Mouse (Mus musculus) CH12.LX (cell line): ENCODE data around the gene Krt17. TPM values are rescaled to one million over a fixed set of nuclear protein-coding genes. Genes with fewer than 3 reads are reported as not detected.
A peak's percentile ranks its signal among the peaks of the same experiment; 100 is the strongest.
"Not testable (repeated sequence)": the region's sequence is repeated elsewhere in the genome, so short reads cannot be mapped to it uniquely, and the experiment has no call there.

Experiments used
- DNase-seq: peaks from one replicate; pipeline ENCODE4 v3.0.0-alpha.2; 2013; ENCODE audit errors: extremely low read depth
- H3K27ac ChIP-seq: 2 replicates; pipeline ENCODE4 v1.5.1; 2012; ENCODE audit warnings: low read depth, mild to moderate bottlenecking, control low read depth, moderate library complexity; ENCODE audit not compliant: insufficient read depth
- H3K27me3 ChIP-seq: replicated peaks from 2 replicates; pipeline ENCODE3; 2012; ENCODE audit warnings: inconsistent platforms
- H3K36me3 ChIP-seq, 2 experiments: replicated peaks in 1 of 2; 2 replicates each; pipeline versions ENCODE3 to v1.6.1; 2012; ENCODE audit warnings: inconsistent platforms in 1 of 2, low read length in 1 of 2, mild to moderate bottlenecking in 1 of 2, mixed read lengths in 1 of 2, moderate library complexity in 1 of 2; ENCODE audit not compliant: control insufficient read depth in 1 of 2, insufficient read depth in 1 of 2
- H3K4me1 ChIP-seq, 2 experiments: 2 replicates each; pipeline ENCODE4 v1.6.1; 2012; ENCODE audit warnings: inconsistent platforms in 1 of 2, moderate library complexity in 1 of 2; ENCODE audit not compliant: insufficient read depth in 2 of 2, control insufficient read depth in 1 of 2
- H3K4me2 ChIP-seq: 2 replicates; pipeline ENCODE4 v1.6.1; 2012; ENCODE audit warnings: low read depth, mild to moderate bottlenecking, control low read depth; ENCODE audit not compliant: poor library complexity, insufficient read depth, severe bottlenecking
- H3K4me3 ChIP-seq, 3 experiments: fragments of 150-350 bp in 1 of 3; sonication (generic) in 1 of 3; replicated peaks in 1 of 3; 2 replicates each; pipeline versions ENCODE3 to v1.5.1; 2011 to 2012; ENCODE audit warnings: low read depth in 2 of 3, low read length in 2 of 3, mild to moderate bottlenecking in 2 of 3, moderate library complexity in 2 of 3, control low read depth in 1 of 3, improper control_type of control experiment in 1 of 3, inconsistent platforms in 1 of 3, mixed read lengths in 1 of 3; ENCODE audit not compliant: poor library complexity in 1 of 3
- H3K79me2 ChIP-seq: replicated peaks from 2 replicates; pipeline ENCODE4 v1.6.1; 2012; ENCODE audit warnings: mild to moderate bottlenecking, moderate library complexity; ENCODE audit not compliant: control insufficient read depth, poor library complexity, insufficient read depth, severe bottlenecking; ENCODE audit errors: extremely low read depth
- H3K9ac ChIP-seq: 2 replicates; pipeline ENCODE4 v1.6.1; 2012; ENCODE audit warnings: low read depth, mild to moderate bottlenecking, control low read depth, moderate library complexity; ENCODE audit not compliant: insufficient read depth
- H3K9me3 ChIP-seq: replicated peaks from 2 replicates; pipeline ENCODE3; 2012; ENCODE audit warnings: low read length, inconsistent platforms, mixed read lengths
- BHLHE40 ChIP-seq: IDR thresholded peaks from 2 replicates; pipeline ENCODE4 v1.6.1; 2011; ENCODE audit warnings: mild to moderate bottlenecking, low read depth, low read length, improper control_type of control experiment
- CTCF ChIP-seq, 2 experiments: IDR thresholded peaks in 1 of 2; conservative IDR thresholded peaks in 1 of 2; 2 replicates each; pipeline ENCODE4 v1.5.1; 2011 to 2012; ENCODE audit warnings: low read depth in 2 of 2, low read length in 2 of 2, improper control_type of control experiment in 1 of 2, inconsistent platforms in 1 of 2, mild to moderate bottlenecking in 1 of 2, moderate library complexity in 1 of 2
- ETS1 ChIP-seq: conservative IDR thresholded peaks from 2 replicates; pipeline ENCODE4 v1.6.1; 2012; ENCODE audit warnings: low read depth, mild to moderate bottlenecking, inconsistent platforms, low read length, improper control_type of control experiment, moderate library complexity
- IRF4 ChIP-seq: IDR thresholded peaks from 2 replicates; pipeline ENCODE4 v1.6.1; 2014; ENCODE audit warnings: low read depth, mild to moderate bottlenecking, inconsistent platforms, low read length, improper control_type of control experiment
- JUN ChIP-seq: IDR thresholded peaks from 2 replicates; pipeline ENCODE4 v1.6.1; 2011; ENCODE audit warnings: low read depth, mild to moderate bottlenecking, low read length, improper control_type of control experiment, moderate library complexity; ENCODE audit not compliant: insufficient read depth
- MYC ChIP-seq: IDR thresholded peaks from 2 replicates; pipeline ENCODE4 v1.6.1; 2011; ENCODE audit warnings: low read depth, mild to moderate bottlenecking, improper control_type of control experiment, low read length
- POLR2A ChIP-seq: IDR thresholded peaks from 2 replicates; pipeline ENCODE4 v1.6.1; 2011; ENCODE audit warnings: low read depth, mild to moderate bottlenecking, improper control_type of control experiment, low read length
- RAD21 ChIP-seq: IDR thresholded peaks from 2 replicates; pipeline ENCODE4 v1.6.1; 2011; ENCODE audit warnings: low read depth, mild to moderate bottlenecking, low read length, improper control_type of control experiment, moderate library complexity
- SIN3A ChIP-seq: IDR thresholded peaks from 2 replicates; pipeline ENCODE4 v1.6.1; 2012; ENCODE audit warnings: low read length, improper control_type of control experiment, inconsistent platforms
- USF2 ChIP-seq: conservative IDR thresholded peaks from 2 replicates; pipeline ENCODE4 v1.6.1; 2011; ENCODE audit warnings: low read depth, low read length, improper control_type of control experiment
- ZMIZ1 ChIP-seq: IDR thresholded peaks from 2 replicates; pipeline ENCODE4 v1.6.1; 2012; ENCODE audit warnings: low read depth, mild to moderate bottlenecking, inconsistent platforms, low read length, improper control_type of control experiment
- dilution Hi-C: fragments of 300-500 bp; cut with MboI; formaldehyde crosslinking; loops from 2 replicates; pipeline ENCODE4 v1.14.3; 2020; ENCODE audit warnings: low sequenced_read_pairs; ENCODE audit not compliant: extremely low pct_unique_long_range_greater_than_20kb, extremely low pct_ligation_motif_present
- in situ Hi-C: fragments of 300-500 bp; cut with MboI; formaldehyde crosslinking; loops from 3 replicates; pipeline ENCODE4 v1.14.3; 2019; ENCODE audit warnings: low sequenced_read_pairs, low pct_ligation_motif_present, low pct_unique_long_range_greater_than_20kb, mixed read lengths
- polyA plus RNA-seq: library from polyadenylated mRNA; unstranded; fragments of >175 nt; gene quantifications from 2 replicates; pipeline ENCODE4 v1.2.1, GENCODE M21; 2012; ENCODE audit warnings: low read depth; ENCODE audit not compliant: insufficient read length
- total RNA-seq, 2 experiments: library from RNA; depleted of rRNA; stranded (reverse); fragments of 300-350 nt in 1 of 2; fragments of >200 nt in 1 of 2; gene quantifications; 2 replicates each; pipeline ENCODE4 v1.2.3; 2012 to 2014

Gene Krt17
- total and polyA plus RNA-seq, 3 experiments = 0.76 TPM; not detected in 2

GRCm38 (mm10) chr11:100248852-100249465 lies 11.9 kb downstream of the Krt17 start, which contains the start of gene Krt16:
Gene Krt16, minus strand, starts transcription at chr11:100248902.
- H3K27me3 ChIP-seq = peaks cover 75% of the 10 kb centered on the region
- no peak for DNase-seq
- dilution Hi-C loops = no loop called here
- no peak within 1 kb of the TSS for H3K27ac ChIP-seq
- H3K9ac ChIP-seq = no peak within 1 kb of the TSS
- TF ChIP-seq USF2 (no peak), ZMIZ1 (no peak), JUN (no peak), MYC (no peak), BHLHE40 (no peak), RAD21 (no peak), SIN3A (no peak), POLR2A (no peak)
- H3K36me3 ChIP-seq = no peaks in the 10 kb centered on the region
- H3K79me2 ChIP-seq = no peaks in the 10 kb centered on the region
- H3K4me2 ChIP-seq = no peak within 1 kb of the TSS
- no peak within 1 kb of the TSS for H3K4me3 ChIP-seq
- H3K9me3 ChIP-seq = no peaks in the 10 kb centered on the region
- H3K4me1 ChIP-seq = no peaks in the 10 kb centered on the region
- in situ Hi-C loops = no loop called here

GRCm38 (mm10) chr11:100246471-100246870 lies 14.4 kb downstream of the Krt17 start:
- DNase-seq, H3K36me3 ChIP-seq, H3K79me2 ChIP-seq, H3K9ac ChIP-seq, dilution Hi-C loops, H3K27ac ChIP-seq, H3K9me3 ChIP-seq, H3K4me2 ChIP-seq, in situ Hi-C loops, H3K4me3 ChIP-seq, H3K4me1 ChIP-seq: not testable (repeated sequence)
- TF ChIP-seq CTCF (conservative IDR thresholded peaks at IDR 0.05 in 1 of 2, IDR thresholded peaks at IDR 0.05 in 1 of 2; ENCODE audit: low read depth in 2 of 2, low read length in 2 of 2) = peak in 1 of 2 experiments; percentile 25; a peak in 1 of 4 replicates
- peaks cover 66% of the 10 kb centered on the region for H3K27me3 ChIP-seq

- dilution Hi-C loops = not testable (repeated sequence)
These were observed 20.6 kb downstream of the Krt17 start for GRCm38 (mm10) chr11:100240272-100240671.

More at GRCm38 (mm10) chr11:100240272-100240671, 20.6 kb downstream of the Krt17 start:
- H3K9ac ChIP-seq, in situ Hi-C loops, H3K4me1 ChIP-seq, H3K79me2 ChIP-seq, H3K4me3 ChIP-seq, H3K4me2 ChIP-seq, H3K27ac ChIP-seq, H3K36me3 ChIP-seq: not testable (repeated sequence)
- Histone ChIP-seq H3K9me3 (peaks cover 10% of the 10 kb centered on the region), H3K27me3 (peaks cover 71% of the 10 kb centered on the region)
- peak; percentile 62 for TF ChIP-seq IRF4
- peak; percentile 93 for TF ChIP-seq ETS1
- DNase-seq = peak; percentile 13
